Mouse (Mus musculus) cerebral cortex, adult 2 months (tissue): Measurements from ENCODE around the gene Slc5a1.

ENCODE experiments used
- WGBS: fragments of 180-500 bp; shearing (Covaris S2); methylation state at CpG from one replicate; pipeline ENCODE4 v1.1.7; 2018; 5-methylcytosine and 5-hydroxymethylcytosine counted together

Gene Slc5a1

GRCm38 (mm10) chr5:33195246-33195852, 91.3 kb downstream of the Slc5a1 start:
- WGBS: 74% methylated on average over 9 of the region's 9 CpGs

DNA sequence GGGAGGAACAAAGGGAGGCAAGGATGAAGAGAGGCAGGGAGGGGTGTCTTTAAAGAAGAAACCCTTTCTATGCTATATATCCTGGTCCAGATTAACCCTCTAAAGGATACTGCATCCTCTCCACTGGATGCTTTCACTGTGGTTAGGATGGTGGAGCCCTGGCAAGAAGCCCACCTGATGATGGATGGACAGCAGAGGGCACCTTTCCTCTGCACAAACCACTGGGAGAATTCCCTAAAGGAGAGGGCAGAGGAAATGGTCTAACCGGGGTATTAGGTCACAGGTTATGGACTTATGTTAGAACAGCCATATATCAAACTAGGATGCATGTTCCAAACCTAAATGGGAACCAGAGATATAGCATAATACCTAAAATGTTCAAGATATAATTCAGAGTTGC, 96.1 kb downstream of the Slc5a1 start:
- 60% methylated on average over 1 of the region's 1 CpGs for WGBS

DNA sequence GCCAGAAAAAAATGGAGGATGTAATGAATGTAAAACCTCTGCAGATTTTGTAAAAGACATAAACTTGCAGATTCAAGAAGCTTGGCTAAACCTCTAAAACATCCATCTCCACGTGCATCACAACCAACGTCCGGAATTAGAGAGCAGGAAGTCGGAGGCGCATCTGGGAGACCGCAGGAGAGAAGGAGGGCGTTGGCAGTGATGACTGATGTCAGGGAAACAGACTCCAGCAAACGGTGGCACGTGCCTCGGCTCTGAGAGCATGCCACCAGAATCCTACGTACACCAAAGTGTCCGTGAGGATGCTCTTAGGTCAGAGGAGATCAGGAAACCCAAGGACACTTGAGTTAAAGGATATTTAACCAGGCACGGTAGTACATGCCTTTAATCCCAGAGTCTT, 97.7 kb downstream of the Slc5a1 start:
- 60% methylated on average over 13 of the region's 13 CpGs for WGBS

DNA sequence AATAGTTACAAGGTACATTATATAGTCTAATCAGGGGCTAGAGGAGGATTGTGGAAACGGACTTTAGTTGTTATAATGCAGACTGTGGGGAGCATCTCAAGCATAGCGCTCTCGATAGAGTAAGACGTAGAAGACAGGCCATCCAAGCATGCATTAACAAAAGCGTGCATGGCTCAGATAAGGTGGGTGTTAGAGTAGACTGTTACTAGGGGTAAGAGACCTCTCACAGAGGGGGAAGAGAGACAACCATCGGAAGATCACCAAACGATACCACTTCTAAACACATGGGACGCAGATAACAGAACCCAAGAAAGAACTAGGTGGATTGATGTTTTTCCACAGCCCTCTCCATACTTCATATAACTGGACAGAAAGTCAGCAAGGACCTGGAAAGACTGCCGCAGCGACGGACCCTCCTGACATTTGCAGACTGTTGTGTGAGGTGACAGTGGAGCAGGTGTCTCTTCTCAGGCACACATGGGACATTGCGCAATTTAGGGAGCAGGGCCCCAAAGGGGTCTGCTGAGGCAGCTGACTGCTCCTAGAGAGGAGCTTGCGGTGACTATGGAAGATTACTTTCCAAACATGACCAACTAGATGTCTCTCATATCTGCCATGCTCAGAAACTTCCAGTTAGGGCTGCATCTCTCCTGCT, 98.6 kb downstream of the Slc5a1 start:
- 90% methylated on average over 13 of the region's 13 CpGs for WGBS

GRCm38 (mm10) chr5:33203171-33203565, 99.1 kb downstream of the Slc5a1 start:
- WGBS: 79% methylated on average over 6 of the region's 6 CpGs

DNA sequence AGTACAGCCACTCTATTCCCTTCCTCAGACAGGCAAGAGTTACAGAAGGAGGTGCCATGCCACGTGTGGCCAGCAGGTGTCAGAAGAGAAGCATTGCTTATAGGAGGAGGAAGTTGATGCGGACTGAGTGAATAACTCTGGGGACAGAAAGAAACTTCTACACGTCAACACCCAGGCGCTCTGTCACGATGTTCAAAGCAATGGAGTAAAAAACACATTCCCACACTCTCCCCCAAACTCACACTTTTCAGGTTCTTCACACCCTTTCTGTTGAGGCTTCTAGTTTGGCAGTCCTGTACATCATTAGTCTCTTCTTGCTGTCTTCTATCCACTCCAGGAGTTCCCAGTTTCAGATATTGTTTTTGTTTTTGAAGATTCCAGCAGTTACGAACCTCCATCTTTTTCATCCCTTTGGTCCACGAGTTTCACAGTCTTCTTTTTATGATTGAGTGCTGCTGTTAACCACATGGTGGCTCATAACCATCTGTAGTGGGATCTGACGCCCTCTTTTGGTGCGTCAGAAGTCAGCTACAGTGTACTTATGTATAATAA, 99.7 kb downstream of the Slc5a1 start:
- WGBS: 7% methylated on average over 9 of the region's 9 CpGs

- 70% methylated on average over 7 of the region's 7 CpGs for WGBS
Observed at GRCm38 (mm10) chr5:33204284-33204683, 100.3 kb downstream of the Slc5a1 start.

DNA sequence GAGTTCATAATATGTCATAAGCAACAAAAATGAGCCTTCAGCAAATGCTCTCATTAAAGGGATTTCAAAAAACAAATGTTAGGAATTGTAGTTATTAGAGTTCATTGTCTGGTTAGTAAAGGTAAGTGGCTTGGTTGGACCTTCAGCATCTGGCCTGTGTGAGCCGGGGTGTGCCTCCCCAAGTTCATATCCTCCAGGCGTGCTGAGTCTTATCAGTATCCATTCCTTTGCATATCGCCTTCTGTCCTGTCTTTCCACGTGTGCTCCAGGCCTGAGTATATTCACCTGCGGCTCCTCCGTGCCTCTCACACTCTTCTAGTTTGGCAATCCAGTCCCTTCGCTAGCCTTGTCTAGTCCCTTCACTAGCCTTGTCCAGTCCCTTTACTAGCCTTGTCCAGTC, 102.3 kb downstream of the Slc5a1 start:
- 96% methylated on average over 7 of the region's 7 CpGs for WGBS

DNA sequence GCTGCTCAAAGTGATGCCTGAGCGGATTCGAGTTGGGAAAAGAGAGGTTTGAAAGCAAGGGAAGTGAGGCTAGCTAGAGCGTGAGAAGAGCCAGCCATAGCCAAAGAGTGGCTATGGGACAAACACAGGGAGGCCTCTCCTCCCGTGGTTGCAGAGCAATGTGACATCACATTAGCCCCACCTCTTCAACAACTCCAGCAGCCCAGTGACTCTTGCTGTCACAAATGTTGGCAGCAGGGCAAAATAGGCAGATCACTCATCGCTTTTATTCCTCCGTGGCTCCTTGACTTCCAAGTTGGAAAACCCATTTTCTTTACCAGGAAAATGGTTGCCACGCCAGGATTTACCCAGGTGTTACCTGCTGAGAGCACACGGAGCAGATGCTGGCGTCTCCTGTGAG, 103.1 kb downstream of the Slc5a1 start:
- 67% methylated on average over 9 of the region's 9 CpGs for WGBS

GRCm38 (mm10) chr5:33208533-33209245, 104.7 kb downstream of the Slc5a1 start:
- WGBS: 81% methylated on average over 14 of the region's 14 CpGs

DNA sequence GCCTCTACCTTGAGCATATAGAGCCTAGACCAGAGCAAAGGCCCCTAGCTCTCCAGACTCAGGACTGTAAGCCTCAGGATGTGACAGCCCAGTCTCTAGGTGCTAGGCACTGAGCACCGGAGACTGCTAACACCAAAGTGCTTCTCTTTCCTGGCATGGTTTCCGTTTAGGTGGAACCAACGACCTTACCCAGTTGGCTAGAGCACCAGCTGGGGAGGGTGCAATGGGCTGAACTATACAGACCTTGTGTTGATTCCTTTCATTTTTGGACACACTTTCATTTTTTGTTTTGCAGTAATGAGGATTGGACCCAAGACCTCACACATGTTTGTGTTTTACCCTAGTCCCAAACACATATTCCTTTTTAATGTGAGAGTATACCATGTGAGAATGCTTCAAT, 106.5 kb downstream of the Slc5a1 start:
- 80% methylated on average over 3 of the region's 3 CpGs for WGBS

DNA sequence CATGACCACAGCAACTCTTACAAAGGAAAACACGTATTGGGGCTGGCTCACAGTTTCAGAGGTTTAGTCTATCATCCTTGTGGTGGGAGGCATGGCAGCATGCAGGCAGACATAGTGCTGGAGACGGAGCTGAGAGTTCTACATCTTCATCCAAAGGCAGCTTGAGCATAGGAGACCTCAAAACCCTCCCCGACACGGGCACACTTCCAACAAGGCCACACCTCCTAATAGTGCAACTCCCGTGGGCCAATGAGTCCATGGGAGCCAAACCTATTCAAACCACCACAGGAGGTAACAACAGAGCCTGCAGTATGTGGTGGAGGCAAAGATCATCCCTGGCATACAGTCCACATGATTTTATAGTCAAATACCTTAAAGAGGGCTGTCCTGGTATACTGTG, 107.2 kb downstream of the Slc5a1 start:
- 85% methylated on average over 5 of the region's 5 CpGs for WGBS
